Mouse (Mus musculus) heart, postnatal 0 days (tissue): ENCODE results near the gene D130052B06Rik.

Source experiments
- CTCF ChIP-seq: IDR thresholded peaks from 2 replicates; pipeline ENCODE4 v1.5.1; 2016; ENCODE audit warnings: antibody characterized with exemption, control low read depth, low read depth
- EP300 ChIP-seq: IDR thresholded peaks from 2 replicates; pipeline ENCODE4 v1.6.1; 2016; ENCODE audit warnings: antibody characterized with exemption, low read depth

GRCm38 (mm10) chr11:33607784-33608183 lies 8.7 kb downstream of the D130052B06Rik start:
- TF ChIP-seq CTCF, result no peak
- no peak for TF ChIP-seq EP300
